Mouse (Mus musculus) heart, embryonic 10.5 days (tissue): ENCODE results near the gene Mdc1. TPM values are rescaled to one million over a fixed set of nuclear protein-coding genes. Genes with fewer than 3 reads are reported as not detected.
A peak's percentile ranks its signal among the peaks of the same experiment; 100 is the strongest.

Source experiments
- DNase-seq: peaks from one replicate; pipeline ENCODE4 v3.0.0-alpha.2; 2017; ENCODE audit warnings: low spot score
- H3K27ac ChIP-seq: fragments of 300-500 bp; sonication (generic); 2 replicates; pipeline ENCODE4 v1.5.1; 2016; ENCODE audit warnings: mild to moderate bottlenecking
- H3K27me3 ChIP-seq: fragments of 300-500 bp; sonication (generic); 2 replicates; pipeline ENCODE4 v1.6.1; 2016; ENCODE audit warnings: mild to moderate bottlenecking; ENCODE audit not compliant: poor library complexity, insufficient read depth, severe bottlenecking
- H3K36me3 ChIP-seq: fragments of 300-500 bp; sonication (generic); 2 replicates; pipeline ENCODE4 v1.6.1; 2016; ENCODE audit warnings: mild to moderate bottlenecking, moderate library complexity
- H3K4me1 ChIP-seq: fragments of 300-500 bp; sonication (generic); 2 replicates; pipeline ENCODE4 v1.6.1; 2016; ENCODE audit warnings: mild to moderate bottlenecking
- H3K4me3 ChIP-seq: fragments of 300-500 bp; sonication (generic); 2 replicates; pipeline ENCODE4 v1.5.1; 2016; ENCODE audit warnings: mild to moderate bottlenecking, moderate library complexity
- H3K9me3 ChIP-seq: fragments of 300-500 bp; sonication (generic); 2 replicates; pipeline ENCODE4 v1.6.1; 2016; ENCODE audit warnings: mild to moderate bottlenecking, moderate library complexity
- WGBS: fragments of 180-500 bp; shearing (Covaris S2); methylation state at CpG from one replicate; pipeline ENCODE4 v1.1.7; 2016; 5-methylcytosine and 5-hydroxymethylcytosine counted together
- polyA plus RNA-seq: library from polyadenylated mRNA; unstranded; fragments of >200 nt; fragmentation: Nextera tagmentation; extraction: Ambion mirVana; gene quantifications from 2 replicates; pipeline ENCODE4 v1.2.1, GENCODE M21; 2016

The Mdc1 gene
- polyA plus RNA-seq, 1 experiment from 2014 or later = 29.1 TPM

- Histone ChIP-seq H3K36me3 (peaks cover 65% of the 10 kb centered on the region), H3K9me3 (no peaks in the 10 kb centered on the region), H3K27ac (no peak overlapping the region), H3K27me3 (no peaks in the 10 kb centered on the region), H3K4me1 (peaks cover 12% of the 10 kb centered on the region), H3K4me3 (peak overlapping the region; percentile 12; the same call in 1 of the 2 replicates)
- no peak for DNase-seq
- 92% methylated on average over 17 of the region's 17 CpGs for WGBS
Observed at GRCm38 (mm10) chr17:35882924-35883323, 41.6 kb downstream of the Mdc1 start.

DNA sequence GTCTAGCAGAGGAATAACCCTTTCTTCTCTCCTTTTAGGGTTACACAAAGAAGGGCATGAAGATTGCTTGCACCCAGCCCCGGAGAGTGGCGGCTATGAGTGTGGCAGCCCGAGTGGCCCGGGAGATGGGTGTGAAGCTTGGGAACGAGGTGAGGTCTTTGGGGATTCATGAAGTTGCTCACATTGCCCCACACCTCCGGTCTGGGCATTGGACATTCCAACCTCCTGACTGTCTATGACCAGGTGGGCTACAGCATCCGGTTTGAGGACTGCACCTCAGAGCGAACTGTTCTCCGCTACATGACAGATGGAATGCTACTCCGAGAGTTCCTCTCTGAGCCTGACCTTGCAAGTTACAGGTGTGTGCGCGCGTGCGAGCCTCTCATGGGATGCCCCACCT lies 42.5 kb downstream of the Mdc1 start:
- H3K27ac ChIP-seq = no peak overlapping the region
- peaks cover 12% of the 10 kb centered on the region for H3K4me1 ChIP-seq
- no peak overlapping the region for H3K4me3 ChIP-seq
- H3K27me3 ChIP-seq = no peaks in the 10 kb centered on the region
- no peaks in the 10 kb centered on the region for H3K9me3 ChIP-seq
- 94% methylated on average over 14 of the region's 14 CpGs for WGBS
- DNase-seq = no peak
- peaks cover 74% of the 10 kb centered on the region for H3K36me3 ChIP-seq

DNA sequence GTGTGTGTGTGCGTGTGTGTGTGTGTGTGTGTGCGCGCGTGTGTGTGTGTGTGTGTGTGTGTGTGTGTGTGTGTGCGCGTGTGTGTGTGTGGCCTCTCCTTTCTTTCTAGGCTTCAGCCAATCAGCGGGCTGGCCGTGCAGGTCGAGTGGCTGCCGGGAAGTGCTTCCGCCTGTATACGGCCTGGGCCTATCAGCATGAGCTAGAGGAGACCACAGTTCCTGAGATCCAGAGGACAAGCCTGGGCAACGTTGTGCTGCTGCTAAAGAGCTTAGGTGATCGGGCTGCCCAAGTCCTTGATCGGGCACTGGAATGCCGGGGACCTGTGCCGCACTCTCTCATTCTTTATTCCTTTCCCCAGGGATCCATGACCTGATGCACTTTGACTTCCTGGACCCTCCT lies 46.4 kb downstream of the Mdc1 start:
- DNase-seq = no peak
- no peak overlapping the region for H3K4me3 ChIP-seq
- H3K9me3 ChIP-seq = no peaks in the 10 kb centered on the region
- peaks cover 99% of the 10 kb centered on the region for H3K36me3 ChIP-seq
- no peak overlapping the region for H3K27ac ChIP-seq
- 87% methylated on average over 14 of the region's 17 CpGs for WGBS
- H3K4me1 ChIP-seq = no peaks in the 10 kb centered on the region
- no peaks in the 10 kb centered on the region for H3K27me3 ChIP-seq

DNA sequence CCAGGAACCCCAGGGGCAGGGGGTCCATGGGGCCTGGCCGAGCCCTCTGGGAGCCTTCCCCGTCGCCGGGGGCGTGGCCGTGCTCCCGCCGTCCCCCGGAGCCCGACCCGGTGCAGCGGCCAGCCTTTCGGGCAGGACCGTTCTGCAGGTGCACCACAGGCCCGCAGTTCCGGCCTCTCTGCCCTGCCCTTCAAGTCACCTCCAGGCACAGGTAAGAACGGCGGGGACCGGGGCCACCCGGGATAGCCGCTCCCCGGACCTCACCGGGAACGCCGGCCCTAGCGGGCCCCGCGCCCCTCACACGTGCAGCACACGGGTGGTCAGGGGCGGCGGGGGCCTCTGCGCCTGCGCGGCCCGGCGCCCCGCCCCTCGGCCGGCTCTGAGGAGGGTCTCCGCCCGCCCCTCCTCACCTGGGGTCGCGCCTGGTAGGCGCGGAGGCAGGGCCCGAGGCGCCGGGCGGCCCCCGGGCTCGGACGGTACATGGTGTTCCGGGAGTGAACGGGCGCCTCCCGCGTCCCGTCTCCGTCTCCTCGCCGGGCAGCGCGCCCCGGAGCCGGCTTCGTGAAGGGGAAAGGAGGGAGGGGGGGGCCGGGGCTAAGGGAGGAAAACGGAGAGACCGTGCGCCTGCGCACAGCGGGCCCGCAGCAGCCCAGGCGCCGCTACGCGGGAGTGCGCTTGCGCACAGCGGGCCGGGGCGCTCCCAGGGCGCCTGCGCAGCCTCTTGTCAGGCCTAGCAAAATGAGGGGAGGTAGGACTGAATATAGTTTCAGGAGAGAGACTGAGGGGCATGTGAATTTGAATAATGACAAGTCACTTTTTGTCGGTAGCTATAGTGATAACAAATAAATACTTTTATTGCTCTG lies 55.7 kb downstream of the Mdc1 start, which contains the start of gene 2310061I04Rik:
TSS of gene 2310061I04Rik (minus strand) at position 651 of the 863 bp plus-strand sequence.
- Histone ChIP-seq H3K27ac (peak within 1 kb of the TSS; percentile 98), H3K4me3 (peak within 1 kb of the TSS; percentile 75), H3K36me3 (peaks cover 62% of the 10 kb centered on the region), H3K27me3 (no peaks in the 10 kb centered on the region), H3K9me3 (no peaks in the 10 kb centered on the region), H3K4me1 (peaks cover 18% of the 10 kb centered on the region)
- under 1% methylated on average over 67 of the region's 86 CpGs for WGBS
- DNase-seq = peak; percentile 93

- Histone ChIP-seq H3K27me3 (no peaks in the 10 kb centered on the region), H3K27ac (peak overlapping the region; percentile 98), H3K9me3 (no peaks in the 10 kb centered on the region), H3K36me3 (peaks cover 57% of the 10 kb centered on the region), H3K4me1 (peaks cover 18% of the 10 kb centered on the region), H3K4me3 (peak overlapping the region; percentile 75)
- peak; percentile 83 for DNase-seq
- WGBS = 40% methylated on average over 23 of the region's 23 CpGs
Observed at GRCm38 (mm10) chr17:35897644-35898573, 56.6 kb downstream of the Mdc1 start.

- 69% methylated on average over 3 of the region's 3 CpGs for WGBS
- Histone ChIP-seq H3K4me1 (peaks cover 17% of the 10 kb centered on the region), H3K4me3 (no peak overlapping the region), H3K36me3 (peaks cover 57% of the 10 kb centered on the region), H3K27ac (no peak overlapping the region), H3K27me3 (no peaks in the 10 kb centered on the region), H3K9me3 (no peaks in the 10 kb centered on the region)
- no peak for DNase-seq
Observed at GRCm38 (mm10) chr17:35900636-35901035, 59.3 kb downstream of the Mdc1 start.

GRCm38 (mm10) chr17:35903343-35903991 lies 62.2 kb downstream of the Mdc1 start:
- DNase-seq = no peak
- Histone ChIP-seq H3K27ac (no peak overlapping the region), H3K9me3 (no peaks in the 10 kb centered on the region), H3K4me1 (peaks cover 3% of the 10 kb centered on the region; the same call in 1 of the 2 replicates), H3K4me3 (no peak overlapping the region), H3K36me3 (peaks cover 80% of the 10 kb centered on the region), H3K27me3 (no peaks in the 10 kb centered on the region)
- WGBS = 85% methylated on average over 9 of the region's 9 CpGs

DNA sequence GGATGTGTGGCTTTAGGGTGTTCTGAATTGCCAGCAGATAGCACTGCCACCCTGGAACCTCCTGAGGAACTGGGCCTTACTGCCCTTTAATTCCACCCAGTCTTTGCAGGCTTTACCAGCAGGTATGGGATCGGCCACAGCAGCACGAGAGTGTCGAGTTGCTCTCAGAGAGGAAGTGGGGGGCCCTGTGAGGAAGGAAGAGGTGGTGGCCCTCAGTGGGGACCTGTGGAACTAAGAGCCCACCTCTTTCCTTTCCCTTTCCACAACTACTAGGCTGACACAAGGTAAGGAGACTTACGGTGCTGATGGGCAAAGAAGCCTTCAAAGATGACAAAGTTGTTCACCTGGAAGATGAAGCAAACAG lies 62.7 kb downstream of the Mdc1 start:
- DNase-seq = no peak
- Histone ChIP-seq H3K9me3 (no peaks in the 10 kb centered on the region), H3K4me3 (no peak overlapping the region), H3K4me1 (peaks cover 8% of the 10 kb centered on the region), H3K36me3 (peaks cover 80% of the 10 kb centered on the region), H3K27ac (no peak overlapping the region), H3K27me3 (no peaks in the 10 kb centered on the region)
- WGBS = 77% methylated on average over 4 of the region's 4 CpGs

GRCm38 (mm10) chr17:35905587-35905986 lies 64.3 kb downstream of the Mdc1 start:
- Histone ChIP-seq H3K27ac (no peak overlapping the region), H3K9me3 (no peaks in the 10 kb centered on the region), H3K27me3 (no peaks in the 10 kb centered on the region), H3K36me3 (peaks cover 64% of the 10 kb centered on the region), H3K4me1 (peaks cover 18% of the 10 kb centered on the region), H3K4me3 (no peak overlapping the region)
- DNase-seq = no peak
- WGBS = 91% methylated on average over 1 of the region's 1 CpGs

- H3K27me3 ChIP-seq = no peaks in the 10 kb centered on the region
- H3K36me3 ChIP-seq = peaks cover 65% of the 10 kb centered on the region
- 86% methylated on average over 2 of the region's 2 CpGs for WGBS
- H3K4me3 ChIP-seq = no peak overlapping the region
- H3K4me1 ChIP-seq = peaks cover 18% of the 10 kb centered on the region
- no peak for DNase-seq
- H3K27ac ChIP-seq = no peak overlapping the region
- no peaks in the 10 kb centered on the region for H3K9me3 ChIP-seq
Observed at GRCm38 (mm10) chr17:35907609-35908008, 66.3 kb downstream of the Mdc1 start.
